Mouse (Mus musculus) heart, embryonic 16.5 days (tissue): ENCODE measurements around the gene Cdh4. TPM values are rescaled to one million over a fixed set of nuclear protein-coding genes. Genes with fewer than 3 reads are reported as not detected.

Source experiments
- ATAC-seq: fragments of 200-750 bp; cut with Nextera tagmentation; replicated peaks from 2 replicates; pipeline ENCODE4 v1.8.0; 2017; ENCODE audit warnings: moderate number of reproducible peaks; ENCODE audit not compliant: insufficient read depth, low FRiP score; ENCODE audit errors: extremely low read depth
- H3K27ac ChIP-seq: fragments of 300-500 bp; sonication (generic); 2 replicates; pipeline ENCODE4 v1.5.1; 2014; ENCODE audit warnings: mild to moderate bottlenecking, low read length, control low read depth, moderate library complexity
- H3K27me3 ChIP-seq: fragments of 300-500 bp; sonication (generic); 2 replicates; pipeline ENCODE4 v1.6.1; 2014; ENCODE audit warnings: low read length, mixed read lengths; ENCODE audit not compliant: control insufficient read depth, insufficient read depth
- H3K36me3 ChIP-seq: fragments of 300-500 bp; sonication (generic); 2 replicates; pipeline ENCODE4 v1.6.1; 2014; ENCODE audit not compliant: control insufficient read depth, insufficient read depth
- H3K4me1 ChIP-seq: fragments of 300-500 bp; sonication (generic); 2 replicates; pipeline ENCODE4 v1.6.1; 2014; ENCODE audit warnings: low read length, mixed read lengths; ENCODE audit not compliant: control insufficient read depth, insufficient read depth
- H3K4me2 ChIP-seq: fragments of 300-500 bp; sonication (generic); 2 replicates; pipeline ENCODE4 v1.6.1; 2014; ENCODE audit warnings: low read depth, mild to moderate bottlenecking, control low read depth, low read length
- H3K4me3 ChIP-seq: fragments of 300-500 bp; sonication (generic); 2 replicates; pipeline ENCODE4 v1.5.1; 2014; ENCODE audit warnings: mild to moderate bottlenecking, control low read depth, low read length
- H3K9ac ChIP-seq: fragments of 300-500 bp; sonication (generic); 2 replicates; pipeline ENCODE4 v1.6.1; 2014; ENCODE audit warnings: low read length, control low read depth
- H3K9me3 ChIP-seq: fragments of 300-500 bp; sonication (generic); replicated peaks from 2 replicates; pipeline ENCODE4 v1.6.1; 2016; ENCODE audit warnings: low read length; ENCODE audit not compliant: control insufficient read depth
- WGBS: fragments of 180-500 bp; shearing (Covaris S2); extraction: QIAGEN DNeasy Blood & Tissue Kit; methylation state at CpG from one replicate; pipeline ENCODE4 v1.1.7; 2014; 5-methylcytosine and 5-hydroxymethylcytosine counted together
- polyA plus RNA-seq: library from polyadenylated mRNA; unstranded; fragments of >200 nt; fragmentation: Nextera tagmentation; extraction: Ambion mirVana; gene quantifications from 2 replicates; pipeline ENCODE4 v1.2.1, GENCODE M21; 2015

The Cdh4 gene
- polyA plus RNA-seq, 1 experiment from 2014 or later = 6.5 TPM

DNA sequence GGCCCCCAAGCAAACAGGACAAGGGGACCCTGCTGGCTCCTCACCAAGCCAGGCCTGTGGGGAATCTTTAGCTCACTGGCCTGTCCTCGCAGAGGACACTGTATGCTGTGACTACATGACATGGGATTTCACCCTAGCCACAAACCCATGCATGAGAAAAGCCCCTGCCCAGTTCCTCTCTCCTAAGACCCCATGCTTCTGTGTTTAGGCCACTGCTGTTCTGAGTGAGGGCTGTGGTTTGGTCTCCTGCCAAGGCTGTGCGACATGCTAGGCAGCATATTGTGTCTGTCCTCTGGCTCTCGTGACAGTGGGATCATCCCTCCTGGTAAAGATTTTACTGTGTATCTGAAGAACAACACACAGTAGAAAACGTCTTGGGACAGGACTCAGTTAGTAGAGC, 207.1 kb downstream of the Cdh4 start:
- Histone ChIP-seq H3K9me3 (peaks cover 1% of the 10 kb centered on the region; the same call in 1 of the 2 replicates), H3K27me3 (no peaks in the 10 kb centered on the region), H3K27ac (no peak overlapping the region), H3K4me3 (no peak overlapping the region), H3K4me2 (no peak overlapping the region), H3K36me3 (no peaks in the 10 kb centered on the region), H3K4me1 (0 out of 2 replicates have a peak, but pooled peaks cover 2% of the 10 kb centered on the region), H3K9ac (no peak overlapping the region)
- no peak for ATAC-seq
- 64% methylated on average over 4 of the region's 4 CpGs for WGBS

DNA sequence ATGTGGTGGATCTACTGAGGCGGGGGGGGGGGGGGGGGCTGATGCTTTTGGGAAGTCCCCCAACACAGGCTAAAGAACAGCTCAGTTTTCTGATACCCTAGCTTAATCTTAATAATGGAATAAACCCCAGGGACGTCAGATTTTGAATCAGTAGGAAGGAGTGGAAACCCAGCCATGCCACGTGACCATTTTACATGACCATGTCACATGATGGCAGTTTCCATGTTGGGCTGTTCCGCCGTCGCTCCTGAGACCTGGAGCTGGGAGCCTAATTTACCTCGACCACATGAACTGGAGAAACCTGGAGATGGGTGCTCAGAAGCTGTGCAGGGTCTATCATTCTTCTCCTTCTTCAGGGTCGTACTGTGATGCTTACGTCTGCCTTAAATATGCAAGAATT, 207.9 kb downstream of the Cdh4 start:
- Histone ChIP-seq H3K4me1 (0 out of 2 replicates have a peak, but pooled peaks cover 2% of the 10 kb centered on the region), H3K4me3 (no peak overlapping the region), H3K27ac (no peak overlapping the region), H3K36me3 (no peaks in the 10 kb centered on the region), H3K9me3 (no peaks in the 10 kb centered on the region), H3K9ac (no peak overlapping the region), H3K4me2 (no peak overlapping the region), H3K27me3 (no peaks in the 10 kb centered on the region)
- WGBS = 77% methylated on average over 9 of the region's 9 CpGs
- no peak for ATAC-seq

GRCm38 (mm10) chr2:179655506-179655905, 213.3 kb downstream of the Cdh4 start:
- no peaks in the 10 kb centered on the region for H3K36me3 ChIP-seq
- no peak overlapping the region for H3K4me3 ChIP-seq
- no peak overlapping the region for H3K4me2 ChIP-seq
- no peaks in the 10 kb centered on the region for H3K4me1 ChIP-seq
- no peaks in the 10 kb centered on the region for H3K27me3 ChIP-seq
- ATAC-seq = no peak
- no peak overlapping the region for H3K9ac ChIP-seq
- 61% methylated on average over 3 of the region's 3 CpGs for whole genome bisulfite sequencing
- no peaks in the 10 kb centered on the region for H3K9me3 ChIP-seq
- H3K27ac ChIP-seq = no peak overlapping the region

- H3K4me3 ChIP-seq = no peak overlapping the region
- no peak overlapping the region for H3K9ac ChIP-seq
- peaks cover 11% of the 10 kb centered on the region for H3K4me1 ChIP-seq
- H3K27me3 ChIP-seq = peaks cover 6% of the 10 kb centered on the region
- H3K27ac ChIP-seq = no peak overlapping the region
- H3K9me3 ChIP-seq = 0 out of 2 replicates have a peak, but pooled peaks cover 3% of the 10 kb centered on the region
- no peak overlapping the region for H3K4me2 ChIP-seq
- 76% methylated on average over 1 of the region's 1 CpGs for WGBS
- ATAC-seq = no peak; the same call in 1 of the 2 replicates
- no peaks in the 10 kb centered on the region for H3K36me3 ChIP-seq
Observed at GRCm38 (mm10) chr2:179659254-179659653, 217.0 kb downstream of the Cdh4 start.

DNA sequence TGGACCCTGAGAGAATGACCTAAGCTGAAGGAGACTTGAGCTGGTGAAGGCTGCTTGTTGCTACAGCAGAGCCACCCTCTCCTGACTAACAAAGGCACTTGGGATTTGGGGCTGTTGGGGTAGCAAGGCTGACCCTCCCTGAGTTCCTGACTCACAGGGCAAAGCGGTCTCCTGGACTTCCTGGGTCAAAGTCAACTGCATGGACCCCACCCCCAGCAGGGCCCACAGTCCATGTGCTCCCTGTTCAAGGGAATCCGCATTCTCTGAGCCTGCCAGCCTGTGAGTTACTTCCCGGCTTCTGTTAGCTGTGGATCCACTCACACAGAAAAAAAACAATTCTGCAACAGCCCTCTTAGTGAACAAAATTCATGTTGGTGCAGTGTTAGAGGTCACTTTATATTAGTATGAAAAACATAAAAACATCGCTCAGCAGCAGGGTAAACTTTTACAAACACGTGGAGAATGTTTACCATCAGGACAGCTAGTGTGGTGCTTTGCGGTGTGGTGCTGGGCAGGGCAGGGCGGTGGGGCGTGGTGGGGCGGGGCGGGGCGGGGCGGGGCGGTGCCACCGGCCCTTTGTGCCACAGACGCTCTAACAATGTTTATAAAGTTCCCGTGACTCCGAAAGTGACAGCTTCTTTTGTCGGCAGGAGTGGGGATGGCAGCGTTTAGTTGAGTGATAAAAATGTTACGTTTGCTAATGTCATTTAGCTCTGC, 219.9 kb downstream of the Cdh4 start:
- Histone ChIP-seq H3K4me2 (peak overlapping the region; percentile 71), H3K36me3 (no peaks in the 10 kb centered on the region), H3K27ac (no peak overlapping the region), H3K4me3 (peak overlapping the region; percentile 47), H3K27me3 (peaks cover 6% of the 10 kb centered on the region), H3K9me3 (0 out of 2 replicates have a peak, but pooled peaks cover 3% of the 10 kb centered on the region), H3K4me1 (peaks cover 11% of the 10 kb centered on the region), H3K9ac (peak overlapping the region; percentile 27; the same call in 1 of the 2 replicates)
- peak; percentile 54; the same call in 1 of the 2 replicates for ATAC-seq
- WGBS = 2% methylated on average over 20 of the region's 20 CpGs

DNA sequence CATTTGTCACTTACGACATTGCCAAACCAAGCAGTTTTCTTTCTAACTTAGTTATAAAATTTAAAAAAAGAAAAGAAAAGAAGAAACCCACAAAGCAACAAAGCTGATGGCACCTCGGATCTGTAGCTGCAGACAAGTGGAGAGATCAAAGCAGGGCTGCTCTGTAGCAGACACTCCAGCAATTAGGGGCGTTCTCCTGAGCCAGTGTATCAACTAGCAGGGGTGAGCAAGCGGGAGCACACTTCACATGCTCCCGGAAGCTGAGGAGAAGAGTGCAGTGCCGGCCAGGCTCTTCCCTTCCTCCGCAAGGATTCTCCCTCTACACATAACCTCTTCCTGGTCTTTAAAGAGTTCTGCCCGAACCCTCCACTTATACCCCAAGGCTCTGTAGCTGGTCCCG, 220.5 kb downstream of the Cdh4 start:
- Histone ChIP-seq H3K4me3 (peak overlapping the region; percentile 47), H3K27ac (no peak overlapping the region), H3K9ac (peak overlapping the region; percentile 27; the same call in 1 of the 2 replicates), H3K36me3 (no peaks in the 10 kb centered on the region), H3K4me2 (peak overlapping the region; percentile 71), H3K4me1 (peaks cover 11% of the 10 kb centered on the region), H3K27me3 (peaks cover 6% of the 10 kb centered on the region), H3K9me3 (0 out of 2 replicates have a peak, but pooled peaks cover 3% of the 10 kb centered on the region)
- 0 out of 2 replicates have a peak, but pooled peaks have one; percentile 43 for ATAC-seq
- 10% methylated on average over 9 of the region's 9 CpGs for WGBS

DNA sequence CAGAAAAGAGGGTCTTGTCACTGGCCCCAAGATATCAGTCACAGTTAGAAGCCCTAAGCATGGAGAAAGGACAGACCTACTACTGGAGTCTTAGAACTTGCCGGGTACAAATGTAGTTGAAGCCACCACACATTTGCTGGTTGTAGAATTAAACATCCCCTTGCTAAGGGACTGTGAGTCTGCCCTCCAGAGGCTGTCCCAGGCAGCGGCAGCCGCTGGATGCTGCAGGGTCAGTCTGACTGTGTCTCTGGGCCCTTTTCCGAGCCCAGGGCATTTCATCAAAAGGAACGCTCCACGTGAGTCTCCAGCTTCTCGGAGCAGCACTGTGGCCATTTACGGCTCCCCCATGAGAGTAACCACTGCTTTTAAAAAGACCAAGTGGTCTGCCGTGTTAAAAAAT, 221.4 kb downstream of the Cdh4 start:
- H3K4me1 ChIP-seq = peaks cover 11% of the 10 kb centered on the region
- H3K9ac ChIP-seq = no peak overlapping the region
- H3K27me3 ChIP-seq = peaks cover 6% of the 10 kb centered on the region
- 0 out of 2 replicates have a peak, but pooled peaks cover 3% of the 10 kb centered on the region for H3K9me3 ChIP-seq
- H3K4me3 ChIP-seq = no peak overlapping the region
- H3K27ac ChIP-seq = no peak overlapping the region
- no peak for ATAC-seq
- WGBS = 45% methylated on average over 9 of the region's 9 CpGs
- H3K4me2 ChIP-seq = no peak overlapping the region
- H3K36me3 ChIP-seq = no peaks in the 10 kb centered on the region

- ATAC-seq = no peak
- H3K36me3 ChIP-seq = no peaks in the 10 kb centered on the region
- no peak overlapping the region for H3K9ac ChIP-seq
- peaks cover 6% of the 10 kb centered on the region for H3K27me3 ChIP-seq
- peaks cover 11% of the 10 kb centered on the region for H3K4me1 ChIP-seq
- H3K4me2 ChIP-seq = no peak overlapping the region
- 85% methylated on average over 13 of the region's 13 CpGs for WGBS
- no peak overlapping the region for H3K27ac ChIP-seq
- H3K9me3 ChIP-seq = 0 out of 2 replicates have a peak, but pooled peaks cover 3% of the 10 kb centered on the region
- no peak overlapping the region for H3K4me3 ChIP-seq
Observed at GRCm38 (mm10) chr2:179664171-179664608, 222.0 kb downstream of the Cdh4 start.

GRCm38 (mm10) chr2:179670689-179671088, 228.5 kb downstream of the Cdh4 start:
- no peak overlapping the region for H3K27ac ChIP-seq
- WGBS = 75% methylated on average over 10 of the region's 10 CpGs

More at GRCm38 (mm10) chr2:179670689-179671088, 228.5 kb downstream of the Cdh4 start:
- no peaks in the 10 kb centered on the region; the same call in 1 of the 2 replicates for H3K27me3 ChIP-seq
- H3K4me3 ChIP-seq = no peak overlapping the region
- H3K4me1 ChIP-seq = no peaks in the 10 kb centered on the region
- no peak overlapping the region for H3K9ac ChIP-seq
- H3K9me3 ChIP-seq = no peaks in the 10 kb centered on the region
- no peak overlapping the region for H3K4me2 ChIP-seq
- no peak for ATAC-seq
- no peaks in the 10 kb centered on the region for H3K36me3 ChIP-seq
